ENCODE assay signal across 29 mouse cellular contexts in the genomic region with DNA sequence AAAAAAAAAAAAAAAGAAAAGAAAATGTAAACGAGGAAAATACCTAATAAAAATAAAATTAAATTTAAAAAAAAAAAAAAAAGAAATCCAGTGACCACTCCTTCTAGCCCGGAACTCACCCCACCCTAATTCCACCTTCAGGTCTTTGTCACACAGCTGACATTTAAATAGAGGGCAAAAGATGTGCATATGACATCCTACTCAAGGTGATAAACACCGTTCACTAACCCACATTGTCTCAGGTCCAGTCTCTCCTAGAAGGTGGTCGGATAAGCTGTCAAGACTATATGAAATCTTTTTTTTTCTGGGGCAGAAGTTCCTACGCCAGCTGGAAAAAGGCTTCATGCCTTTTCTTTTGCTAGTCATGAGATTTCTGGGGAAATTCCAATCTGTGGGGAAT.
"Had no signal": no experiment of that assay in that cellular context is flagged by ENCODE, and none has a peak within 500 bp of the region (broad histone marks: within the 10 kb centered on the region; RNA-seq: fewer than 3 reads in every experiment).

No protein-coding gene starts in this region.

- H3K4me1 ChIP-seq: limb, embryonic 10.5 days; limb, embryonic 12.5 days; limb, embryonic 13.5 days; limb, embryonic 15.5 days; liver, embryonic 12.5 days; liver, embryonic 13.5 days; liver, embryonic 15.5 days; lung, embryonic 15.5 days; midbrain, embryonic 10.5 days; midbrain, embryonic 12.5 days; midbrain, embryonic 13.5 days; midbrain, embryonic 15.5 days; neural tube, embryonic 12.5 days; neural tube, embryonic 13.5 days had no signal

- DNase-seq: left cerebral cortex, postnatal 4 days; liver; liver, embryonic 13.5 days; liver, postnatal 0 days; lung, adult 18-20 months; lung, adult 2 months; lung, embryonic 14.5 days; lung, postnatal 10 days; lung, postnatal 14 days; lung, postnatal 36 days; lung, postnatal 4 days; midbrain, embryonic 14.5 days had no signal

- H3K9me3 ChIP-seq: limb, embryonic 10.5 days; limb, embryonic 12.5 days; limb, embryonic 13.5 days; limb, embryonic 15.5 days; liver, embryonic 12.5 days; liver, embryonic 13.5 days; liver, embryonic 15.5 days; lung, embryonic 15.5 days; midbrain, embryonic 10.5 days; midbrain, embryonic 12.5 days; midbrain, embryonic 13.5 days; midbrain, embryonic 15.5 days; neural tube, embryonic 12.5 days; neural tube, embryonic 13.5 days had no signal

- H3K36me3 ChIP-seq: limb, embryonic 10.5 days; limb, embryonic 12.5 days; limb, embryonic 13.5 days; limb, embryonic 15.5 days; liver, embryonic 12.5 days; liver, embryonic 13.5 days; liver, embryonic 15.5 days; lung, embryonic 15.5 days; midbrain, embryonic 10.5 days; midbrain, embryonic 12.5 days; midbrain, embryonic 13.5 days; midbrain, embryonic 15.5 days; neural tube, embryonic 12.5 days; neural tube, embryonic 13.5 days had no signal

- H3K4me3 ChIP-seq: limb, embryonic 10.5 days; limb, embryonic 12.5 days; limb, embryonic 13.5 days; limb, embryonic 15.5 days; liver, embryonic 12.5 days; liver, embryonic 13.5 days; liver, embryonic 15.5 days; lung, embryonic 15.5 days; megakaryocyte, embryonic 14.5 days; midbrain, embryonic 10.5 days; midbrain, embryonic 12.5 days; midbrain, embryonic 13.5 days; midbrain, embryonic 15.5 days; myocyte; neural tube, embryonic 12.5 days; neural tube, embryonic 13.5 days had no signal

- H3K27ac ChIP-seq: limb, embryonic 10.5 days; limb, embryonic 12.5 days; limb, embryonic 13.5 days; limb, embryonic 15.5 days; liver, embryonic 12.5 days; liver, embryonic 13.5 days; liver, embryonic 14.5 days; liver, embryonic 15.5 days; lung, embryonic 15.5 days; macrophage; midbrain, embryonic 10.5 days; midbrain, embryonic 12.5 days; midbrain, embryonic 13.5 days; midbrain, embryonic 15.5 days; neural tube, embryonic 12.5 days; neural tube, embryonic 13.5 days had no signal

- H3K9ac ChIP-seq: limb, embryonic 12.5 days; limb, embryonic 13.5 days; limb, embryonic 15.5 days; liver, embryonic 12.5 days; liver, embryonic 13.5 days; liver, embryonic 14.5 days; liver, embryonic 15.5 days; liver, postnatal 0 days; lung, embryonic 14.5 days; lung, embryonic 15.5 days; midbrain, embryonic 12.5 days; midbrain, embryonic 13.5 days; midbrain, embryonic 15.5 days; neural tube, embryonic 12.5 days; neural tube, embryonic 13.5 days had no signal
